Mouse (Mus musculus) limb, embryonic 13.5 days (tissue): Measurements from ENCODE around the gene Gm5592. TPM values are rescaled to one million over a fixed set of nuclear protein-coding genes. Genes with fewer than 3 reads are reported as not detected.
"Not testable (repeated sequence)": the region's sequence is repeated elsewhere in the genome, so short reads cannot be mapped to it uniquely, and the experiment has no call there.

Experiments used
- ATAC-seq: fragments of 200-750 bp; cut with Nextera tagmentation; 2 replicates; pipeline ENCODE4 v1.8.0; 2017; ENCODE audit warnings: low read depth, moderate number of reproducible peaks, moderate TSS enrichment; ENCODE audit not compliant: low FRiP score
- H3K27ac ChIP-seq: fragments of 300-500 bp; sonication (generic); 2 replicates; pipeline ENCODE4 v1.5.1; 2015; ENCODE audit warnings: inconsistent platforms, mild to moderate bottlenecking, moderate library complexity
- H3K27me3 ChIP-seq: fragments of 300-500 bp; sonication (generic); 2 replicates; pipeline ENCODE4 v1.6.1; 2015; ENCODE audit warnings: mild to moderate bottlenecking, inconsistent platforms
- H3K36me3 ChIP-seq: fragments of 300-500 bp; sonication (generic); 2 replicates; pipeline ENCODE4 v1.6.1; 2015; ENCODE audit warnings: inconsistent platforms, mild to moderate bottlenecking, moderate library complexity
- H3K4me1 ChIP-seq: fragments of 300-500 bp; sonication (generic); 2 replicates; pipeline ENCODE4 v1.6.1; 2015; ENCODE audit warnings: inconsistent platforms
- H3K4me2 ChIP-seq: fragments of 300-500 bp; sonication (generic); replicated peaks from 2 replicates; pipeline ENCODE4 v1.6.1; 2015; ENCODE audit warnings: inconsistent platforms, mild to moderate bottlenecking, moderate library complexity
- H3K4me3 ChIP-seq: fragments of 300-500 bp; sonication (generic); 2 replicates; pipeline ENCODE4 v1.5.1; 2015; ENCODE audit warnings: moderate library complexity, mild to moderate bottlenecking, inconsistent platforms
- H3K9ac ChIP-seq: fragments of 300-500 bp; sonication (generic); 2 replicates; pipeline ENCODE4 v1.6.1; 2015; ENCODE audit warnings: mild to moderate bottlenecking, inconsistent platforms
- H3K9me3 ChIP-seq: fragments of 300-500 bp; sonication (generic); 2 replicates; pipeline ENCODE4 v1.6.1; 2016; ENCODE audit warnings: inconsistent platforms
- WGBS: fragments of 180-500 bp; shearing (Covaris S2); methylation state at CpG from one replicate; pipeline ENCODE4 v1.1.7; 2015; 5-methylcytosine and 5-hydroxymethylcytosine counted together
- polyA plus RNA-seq: library from polyadenylated mRNA; unstranded; fragments of >200 nt; fragmentation: Nextera tagmentation; extraction: Ambion mirVana; gene quantifications from 2 replicates; pipeline ENCODE4 v1.2.1, GENCODE M21; 2015

Gm5592 gene
- polyA plus RNA-seq = not detected in 2 replicates

DNA sequence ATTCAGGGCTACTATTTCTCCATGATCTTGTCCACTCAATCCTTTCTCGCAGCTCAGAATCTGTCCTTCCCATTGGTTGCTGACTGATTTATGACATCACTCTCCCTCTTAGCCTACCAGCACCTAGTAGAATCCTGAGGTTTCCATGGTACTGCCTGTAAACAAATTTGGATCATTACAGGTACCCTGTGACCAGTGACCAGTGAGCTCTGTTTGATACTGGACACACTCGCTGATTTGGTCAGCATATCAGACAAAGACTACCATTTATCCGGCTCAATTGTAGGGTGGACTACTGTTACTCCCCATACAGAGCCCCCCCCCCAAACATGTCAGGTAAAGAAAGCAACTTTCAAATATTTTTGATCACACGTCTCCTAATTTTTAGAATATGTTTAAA is at the start of gene Gm5592:
Gene Gm5592 (plus strand): TSS at position 301 of the 400 bp plus-strand sequence.
- H3K9me3 ChIP-seq, H3K27me3 ChIP-seq, ATAC-seq, H3K4me1 ChIP-seq, H3K36me3 ChIP-seq, H3K27ac ChIP-seq, H3K4me3 ChIP-seq, H3K9ac ChIP-seq, H3K4me2 ChIP-seq: not testable (repeated sequence)
- WGBS = 84% methylated on average over 4 of the region's 4 CpGs

DNA sequence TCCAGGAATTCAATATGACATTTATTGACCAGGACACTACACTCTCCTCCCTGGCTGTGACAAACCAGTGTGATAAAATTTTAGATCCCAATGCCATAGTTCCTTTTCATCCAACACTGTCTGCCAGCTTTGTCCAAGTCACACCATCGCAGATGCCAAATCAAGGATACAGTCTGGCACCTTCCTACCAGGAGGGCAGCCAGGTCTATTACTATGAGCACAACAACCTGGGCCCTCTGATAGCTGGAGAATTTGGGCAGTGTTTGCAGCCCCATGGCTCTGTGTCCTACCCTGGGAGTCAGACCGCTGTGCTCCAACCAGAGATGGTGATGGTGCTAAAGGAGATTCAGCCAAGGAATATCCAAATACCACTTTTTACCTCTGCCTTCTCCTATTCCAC is 2.2 kb downstream of the Gm5592 start:
- 87% methylated on average over 2 of the region's 2 CpGs for WGBS
- H3K4me3 ChIP-seq, H3K36me3 ChIP-seq, H3K9me3 ChIP-seq, H3K27me3 ChIP-seq, H3K4me1 ChIP-seq, H3K9ac ChIP-seq, H3K4me2 ChIP-seq, H3K27ac ChIP-seq, ATAC-seq: not testable (repeated sequence)

DNA sequence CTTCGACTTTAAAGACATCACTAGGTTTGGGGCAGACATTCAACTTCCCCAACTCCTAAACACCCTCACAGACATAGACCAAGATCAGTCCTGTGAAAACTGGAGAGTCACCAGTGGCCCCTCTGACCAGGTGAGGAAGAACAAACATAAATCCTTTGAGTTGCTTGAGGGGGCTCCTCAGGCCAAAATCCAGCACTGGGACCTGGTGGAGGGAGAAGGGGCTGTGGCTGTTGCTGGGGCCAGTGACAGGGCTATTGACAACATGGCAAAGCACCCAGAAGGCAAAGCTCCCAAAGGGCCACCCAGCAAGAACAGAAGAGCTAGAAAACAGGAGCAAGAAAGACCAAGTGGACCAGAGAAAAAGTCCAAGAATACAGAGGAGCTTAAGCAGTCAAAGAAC is 4.2 kb downstream of the Gm5592 start:
- H3K27ac ChIP-seq, H3K9me3 ChIP-seq, H3K36me3 ChIP-seq, H3K4me3 ChIP-seq, ATAC-seq, H3K9ac ChIP-seq, H3K27me3 ChIP-seq, H3K4me1 ChIP-seq, H3K4me2 ChIP-seq: not testable (repeated sequence)
- WGBS = no CpG with 5 or more reads among the region's 1 CpGs

DNA sequence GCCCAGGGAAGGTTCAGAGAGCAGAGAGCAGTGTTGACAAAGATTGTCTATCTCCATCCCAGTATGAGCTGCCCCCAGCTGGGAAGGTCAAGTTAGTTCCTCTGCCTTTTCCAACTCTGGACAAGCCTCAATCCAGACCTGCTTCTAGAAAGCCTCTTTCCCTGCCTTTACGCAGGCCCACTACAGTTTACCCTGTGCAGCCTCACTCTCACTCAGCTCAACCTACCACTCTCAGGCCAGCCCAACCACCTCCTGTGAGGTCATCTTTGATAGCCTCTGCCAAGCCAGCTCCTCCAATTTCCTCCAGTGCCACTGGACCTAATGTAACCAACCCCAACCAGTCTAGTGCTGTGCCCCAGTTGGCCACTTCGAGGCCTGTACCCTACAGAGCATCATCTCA is 4.9 kb downstream of the Gm5592 start:
- not testable (repeated sequence) for H3K4me1 ChIP-seq, H3K4me3 ChIP-seq, H3K27me3 ChIP-seq, H3K36me3 ChIP-seq, H3K27ac ChIP-seq, ATAC-seq, H3K9ac ChIP-seq, H3K9me3 ChIP-seq, H3K4me2 ChIP-seq
- WGBS = 72% methylated on average over 2 of the region's 2 CpGs

GRCm38 (mm10) chr7:41193671-41194070 is 40.0 kb downstream of the Gm5592 start:
- Histone ChIP-seq H3K4me3 (no peak overlapping the region), H3K4me1 (no peaks in the 10 kb centered on the region), H3K9ac (no peak overlapping the region), H3K9me3 (peaks cover 5% of the 10 kb centered on the region; the same call in 1 of the 2 replicates), H3K27me3 (no peaks in the 10 kb centered on the region), H3K27ac (no peak overlapping the region), H3K36me3 (no peaks in the 10 kb centered on the region), H3K4me2 (no peak overlapping the region)
- no peak for ATAC-seq
- 73% methylated on average over 4 of the region's 4 CpGs for WGBS

Other genes with a start within 250 kb of the Gm5592 start
- gene 4930433I11Rik, start 166.3 kb upstream of the Gm5592 start, polyA plus RNA-seq = not detected in 2 replicates
- not detected in 2 replicates for gene Gm4884, start 121.1 kb upstream of the Gm5592 start, polyA plus RNA-seq
- 11.1 and 11.9 TPM in 2 replicates for gene AI987944, start 239.5 kb downstream of the Gm5592 start, polyA plus RNA-seq